Mouse (Mus musculus) forebrain, postnatal 0 days (tissue): Measurements from ENCODE around the gene Atp2a2. TPM values are rescaled to one million over a fixed set of nuclear protein-coding genes. Genes with fewer than 3 reads are reported as not detected.

ENCODE experiments used
- ATAC-seq: fragments of 200-750 bp; cut with Nextera tagmentation; 2 replicates; pipeline ENCODE4 v1.8.0; 2017; ENCODE audit warnings: mild to moderate bottlenecking, moderate library complexity
- DNase-seq: peaks from one replicate; pipeline ENCODE4 v3.0.0-alpha.2; 2015
- H3K27ac ChIP-seq: fragments of 300-500 bp; sonication (generic); 2 replicates; pipeline ENCODE4 v1.5.1; 2014; ENCODE audit warnings: low read depth, mild to moderate bottlenecking, antibody characterized with exemption, low read length, moderate library complexity, mixed read lengths
- H3K27me3 ChIP-seq: fragments of 300-500 bp; sonication (generic); 2 replicates; pipeline ENCODE4 v1.6.1; 2014; ENCODE audit warnings: mild to moderate bottlenecking, low read length, mixed read lengths; ENCODE audit not compliant: insufficient read depth
- H3K36me3 ChIP-seq: fragments of 300-500 bp; sonication (generic); 2 replicates; pipeline ENCODE4 v1.6.1; 2014; ENCODE audit warnings: mild to moderate bottlenecking, moderate library complexity; ENCODE audit not compliant: insufficient read depth
- H3K4me1 ChIP-seq: fragments of 300-500 bp; sonication (generic); 2 replicates; pipeline ENCODE4 v1.6.1; 2014; ENCODE audit warnings: antibody characterized with exemption; ENCODE audit not compliant: insufficient read depth
- H3K4me2 ChIP-seq: fragments of 300-500 bp; sonication (generic); 2 replicates; pipeline ENCODE4 v1.6.1; 2014; ENCODE audit warnings: low read depth, mild to moderate bottlenecking, moderate library complexity
- H3K4me3 ChIP-seq: fragments of 300-500 bp; sonication (generic); 2 replicates; pipeline ENCODE4 v1.5.1; 2014; ENCODE audit warnings: low read depth, low read length, mixed read lengths
- H3K9ac ChIP-seq: fragments of 300-500 bp; sonication (generic); 2 replicates; pipeline ENCODE4 v1.6.1; 2014; ENCODE audit warnings: mild to moderate bottlenecking
- H3K9me3 ChIP-seq: fragments of 300-500 bp; sonication (generic); 2 replicates; pipeline ENCODE4 v1.6.1; 2016; ENCODE audit warnings: low read length
- CTCF ChIP-seq: sonication (generic); IDR thresholded peaks from 2 replicates; pipeline ENCODE4 v1.5.1; 2016; ENCODE audit warnings: antibody characterized with exemption, control low read depth, low read depth
- WGBS: fragments of 180-500 bp; shearing (Covaris S2); extraction: QIAGEN DNeasy Blood & Tissue Kit; methylation state at CpG from one replicate; pipeline ENCODE4 v1.1.7; 2014; 5-methylcytosine and 5-hydroxymethylcytosine counted together
- polyA plus RNA-seq: library from polyadenylated mRNA; unstranded; fragments of >200 nt; fragmentation: Nextera tagmentation; extraction: Ambion mirVana; gene quantifications from 2 replicates; pipeline ENCODE4 v1.2.1, GENCODE M21; 2015
- total RNA-seq: library from RNA; depleted of rRNA; stranded (reverse); fragments of >200 nt; gene quantifications from 2 replicates; pipeline ENCODE4 v1.2.3, GENCODE M21; 2014; rRNA removed

Gene Atp2a2
- 143 and 178 TPM in 2 replicates for total RNA-seq
- polyA plus RNA-seq: 28.8 and 37.2 TPM in 2 replicates

GRCm38 (mm10) chr5:122502077-122502941 lies at the start of gene Atp2a2:
Atp2a2 (minus strand) TSS chr5:122502225.
- peak; percentile 59 for TF ChIP-seq CTCF
- Histone ChIP-seq H3K27ac (peak within 1 kb of the TSS; percentile 99), H3K36me3 (no peaks in the 10 kb centered on the region), H3K9ac (peak within 1 kb of the TSS; percentile 99), H3K4me1 (peaks cover 26% of the 10 kb centered on the region), H3K9me3 (no peaks in the 10 kb centered on the region), H3K4me2 (peak within 1 kb of the TSS; percentile 76), H3K27me3 (no peaks in the 10 kb centered on the region), H3K4me3 (peak within 1 kb of the TSS; percentile 92)
- ATAC-seq (peak; percentile 92), DNase-seq (peak; percentile 97)
- 1% methylated on average over 82 of the region's 113 CpGs for WGBS

GRCm38 (mm10) chr5:122550460-122550859 lies 48.4 kb upstream of the Atp2a2 start:
- no peak overlapping the region for H3K4me3 ChIP-seq
- 65% methylated on average over 8 of the region's 8 CpGs for WGBS
- no peaks in the 10 kb centered on the region for H3K27me3 ChIP-seq
- no peak overlapping the region for H3K4me2 ChIP-seq
- H3K9me3 ChIP-seq: no peaks in the 10 kb centered on the region
- peaks cover 8% of the 10 kb centered on the region; the same call in 1 of the 2 replicates for H3K36me3 ChIP-seq
- no peak for TF ChIP-seq CTCF
- no peak overlapping the region for H3K27ac ChIP-seq
- ATAC-seq (no peak), DNase-seq (no peak)
- H3K9ac ChIP-seq: no peak overlapping the region
- H3K4me1 ChIP-seq: peaks cover 10% of the 10 kb centered on the region

GRCm38 (mm10) chr5:122548671-122549070 lies 46.6 kb upstream of the Atp2a2 start:
- Histone ChIP-seq H3K27me3 (no peaks in the 10 kb centered on the region), H3K4me1 (peaks cover 10% of the 10 kb centered on the region), H3K9ac (no peak overlapping the region), H3K27ac (0 out of 2 replicates have a peak overlapping the region, but pooled peaks have one; percentile 46), H3K9me3 (no peaks in the 10 kb centered on the region), H3K36me3 (peaks cover 4% of the 10 kb centered on the region; the same call in 1 of the 2 replicates), H3K4me2 (no peak overlapping the region), H3K4me3 (no peak overlapping the region)
- no peak for DNase-seq
- 50% methylated on average over 6 of the region's 6 CpGs for WGBS
- no peak for TF ChIP-seq CTCF
- ATAC-seq: no peak

- 31% methylated on average over 6 of the region's 6 CpGs for WGBS
- peaks cover 4% of the 10 kb centered on the region; the same call in 1 of the 2 replicates for H3K36me3 ChIP-seq
- no peak overlapping the region for H3K4me3 ChIP-seq
- no peak overlapping the region for H3K9ac ChIP-seq
- H3K4me2 ChIP-seq: no peak overlapping the region
- DNase-seq: no peak
- TF ChIP-seq CTCF: no peak
- ATAC-seq: no peak
- H3K4me1 ChIP-seq: peaks cover 10% of the 10 kb centered on the region
- peak overlapping the region; percentile 9; the same call in 1 of the 2 replicates for H3K27ac ChIP-seq
- no peaks in the 10 kb centered on the region for H3K9me3 ChIP-seq
- no peaks in the 10 kb centered on the region for H3K27me3 ChIP-seq
These were observed 45.8 kb upstream of the Atp2a2 start for GRCm38 (mm10) chr5:122547810-122548209.

GRCm38 (mm10) chr5:122547251-122547714 lies 45.3 kb upstream of the Atp2a2 start:
- WGBS: 52% methylated on average over 7 of the region's 7 CpGs
- peaks cover 4% of the 10 kb centered on the region; the same call in 1 of the 2 replicates for H3K36me3 ChIP-seq

GRCm38 (mm10) chr5:122543392-122543791 lies 41.4 kb upstream of the Atp2a2 start:
- no peak overlapping the region for H3K9ac ChIP-seq
- H3K27ac ChIP-seq: no peak overlapping the region
- ATAC-seq (no peak), DNase-seq (no peak)
- no peaks in the 10 kb centered on the region for H3K9me3 ChIP-seq
- no peaks in the 10 kb centered on the region for H3K27me3 ChIP-seq
- no peak overlapping the region for H3K4me3 ChIP-seq
- 0 out of 2 replicates have a peak, but pooled peaks cover 4% of the 10 kb centered on the region for H3K36me3 ChIP-seq
- H3K4me2 ChIP-seq: no peak overlapping the region
- no peak for TF ChIP-seq CTCF
- peaks cover 4% of the 10 kb centered on the region for H3K4me1 ChIP-seq
- 93% methylated on average over 6 of the region's 6 CpGs for WGBS

More at GRCm38 (mm10) chr5:122547251-122547714, 45.3 kb upstream of the Atp2a2 start:
- no peak for ATAC-seq
- no peaks in the 10 kb centered on the region for H3K9me3 ChIP-seq
- no peak overlapping the region for H3K9ac ChIP-seq
- H3K27me3 ChIP-seq: no peaks in the 10 kb centered on the region
- H3K4me1 ChIP-seq: peaks cover 10% of the 10 kb centered on the region
- TF ChIP-seq CTCF: peak; percentile 65
- H3K27ac ChIP-seq: no peak overlapping the region
- H3K4me3 ChIP-seq: no peak overlapping the region
- no peak overlapping the region for H3K4me2 ChIP-seq
- DNase-seq: peak; percentile 47

GRCm38 (mm10) chr5:122541871-122542270 lies 39.8 kb upstream of the Atp2a2 start:
- no peaks in the 10 kb centered on the region for H3K4me1 ChIP-seq
- TF ChIP-seq CTCF: no peak
- H3K27me3 ChIP-seq: no peaks in the 10 kb centered on the region
- H3K9ac ChIP-seq: no peak overlapping the region
- 85% methylated on average over 8 of the region's 8 CpGs for WGBS
- H3K4me2 ChIP-seq: no peak overlapping the region
- ATAC-seq (no peak), DNase-seq (no peak)
- H3K36me3 ChIP-seq: 0 out of 2 replicates have a peak, but pooled peaks cover 4% of the 10 kb centered on the region
- H3K4me3 ChIP-seq: no peak overlapping the region
- no peaks in the 10 kb centered on the region for H3K9me3 ChIP-seq
- H3K27ac ChIP-seq: no peak overlapping the region
